Mouse (Mus musculus): ENCODE measurements around the gene Gm20715.
"Not testable (repeated sequence)": the region's sequence is repeated elsewhere in the genome, so short reads cannot be mapped to it uniquely, and the experiment has no call there.

Gm20715 gene

GRCm38 (mm10) chr7:6429381-6429780 is 19.3 kb downstream of the Gm20715 start:
- no peak for DNase-seq (ENCODE audit: low spot score)

GRCm38 (mm10) chr7:6430342-6430741 is 20.3 kb downstream of the Gm20715 start:
- DNase-seq (ENCODE audit: low spot score) = peak; percentile 3

GRCm38 (mm10) chr7:6438388-6438787 is 28.3 kb downstream of the Gm20715 start, which contains the start of gene Olfr1344:
Gene Olfr1344 (plus strand): TSS chr7:6438688.
- DNase-seq (ENCODE audit: low spot score) = no peak

- no peak for DNase-seq (ENCODE audit: low spot score)
Observed at GRCm38 (mm10) chr7:6441173-6441572, 31.1 kb downstream of the Gm20715 start.

GRCm38 (mm10) chr7:6447771-6448170 is 37.7 kb downstream of the Gm20715 start:
- no peak for DNase-seq (ENCODE audit: low spot score)

GRCm38 (mm10) chr7:6455868-6456267 is 45.8 kb downstream of the Gm20715 start, which contains the start of gene Olfr1336:
Gene Olfr1336 (plus strand): TSS chr7:6456168.
- DNase-seq (ENCODE audit: low spot score) = no peak

GRCm38 (mm10) chr7:6456399-6456798 is 46.3 kb downstream of the Gm20715 start:
- DNase-seq (ENCODE audit: low spot score) = peak; percentile 7

GRCm38 (mm10) chr7:6466951-6467350 is 56.9 kb downstream of the Gm20715 start, which contains the start of gene Olfr1346:
Gene Olfr1346 (plus strand): TSS chr7:6467101.
- DNase-seq (ENCODE audit: low spot score) = no peak

- DNase-seq (ENCODE audit: low spot score) = not testable (repeated sequence)
Observed at GRCm38 (mm10) chr7:6477633-6478032, 67.6 kb downstream of the Gm20715 start.

GRCm38 (mm10) chr7:6486841-6487240 is 76.8 kb downstream of the Gm20715 start, which contains the start of gene Olfr5:
Gene Olfr5 (minus strand): TSS chr7:6486941.
- no peak for DNase-seq (ENCODE audit: low spot score)

Data from adipocyte (in vitro differentiated cells).